Mouse (Mus musculus) intestine, embryonic 15.5 days (tissue): Measurements from ENCODE around the gene Gpr18. TPM values are rescaled to one million over a fixed set of nuclear protein-coding genes. Genes with fewer than 3 reads are reported as not detected.

Source experiments
- ATAC-seq: fragments of 200-750 bp; cut with Nextera tagmentation; 2 replicates; pipeline ENCODE4 v1.8.0; 2017; ENCODE audit warnings: moderate TSS enrichment, moderate library complexity
- H3K27ac ChIP-seq: fragments of 300-500 bp; sonication (generic); 2 replicates; pipeline ENCODE4 v1.5.1; 2015; ENCODE audit warnings: mild to moderate bottlenecking, inconsistent platforms
- H3K27me3 ChIP-seq: fragments of 300-500 bp; sonication (generic); replicated peaks from 2 replicates; pipeline ENCODE4 v1.6.1; 2015; ENCODE audit warnings: inconsistent platforms
- H3K36me3 ChIP-seq: fragments of 300-500 bp; sonication (generic); 2 replicates; pipeline ENCODE4 v1.6.1; 2015; ENCODE audit warnings: inconsistent platforms
- H3K4me1 ChIP-seq: fragments of 300-500 bp; sonication (generic); replicated peaks from 2 replicates; pipeline ENCODE4 v1.6.1; 2015; ENCODE audit warnings: inconsistent platforms
- H3K4me2 ChIP-seq: fragments of 300-500 bp; sonication (generic); replicated peaks from 2 replicates; pipeline ENCODE4 v1.6.1; 2015; ENCODE audit warnings: mild to moderate bottlenecking, inconsistent platforms
- H3K4me3 ChIP-seq: fragments of 300-500 bp; sonication (generic); replicated peaks from 2 replicates; pipeline ENCODE4 v1.5.1; 2015; ENCODE audit warnings: inconsistent platforms
- H3K9ac ChIP-seq: fragments of 300-500 bp; sonication (generic); 2 replicates; pipeline ENCODE4 v1.6.1; 2015; ENCODE audit warnings: inconsistent platforms
- H3K9me3 ChIP-seq: fragments of 300-500 bp; sonication (generic); 2 replicates; pipeline ENCODE4 v1.6.1; 2016; ENCODE audit warnings: inconsistent platforms
- WGBS: fragments of 180-500 bp; shearing (Covaris S2); methylation state at CpG from one replicate; pipeline ENCODE4 v1.1.7; 2015; 5-methylcytosine and 5-hydroxymethylcytosine counted together
- polyA plus RNA-seq: library from polyadenylated mRNA; unstranded; fragments of >200 nt; fragmentation: Nextera tagmentation; extraction: Ambion mirVana; gene quantifications from 2 replicates; pipeline ENCODE4 v1.2.1, GENCODE M21; 2015

Gpr18 gene
- polyA plus RNA-seq, 1 experiment from 2014 or later, result 0.34 TPM

DNA sequence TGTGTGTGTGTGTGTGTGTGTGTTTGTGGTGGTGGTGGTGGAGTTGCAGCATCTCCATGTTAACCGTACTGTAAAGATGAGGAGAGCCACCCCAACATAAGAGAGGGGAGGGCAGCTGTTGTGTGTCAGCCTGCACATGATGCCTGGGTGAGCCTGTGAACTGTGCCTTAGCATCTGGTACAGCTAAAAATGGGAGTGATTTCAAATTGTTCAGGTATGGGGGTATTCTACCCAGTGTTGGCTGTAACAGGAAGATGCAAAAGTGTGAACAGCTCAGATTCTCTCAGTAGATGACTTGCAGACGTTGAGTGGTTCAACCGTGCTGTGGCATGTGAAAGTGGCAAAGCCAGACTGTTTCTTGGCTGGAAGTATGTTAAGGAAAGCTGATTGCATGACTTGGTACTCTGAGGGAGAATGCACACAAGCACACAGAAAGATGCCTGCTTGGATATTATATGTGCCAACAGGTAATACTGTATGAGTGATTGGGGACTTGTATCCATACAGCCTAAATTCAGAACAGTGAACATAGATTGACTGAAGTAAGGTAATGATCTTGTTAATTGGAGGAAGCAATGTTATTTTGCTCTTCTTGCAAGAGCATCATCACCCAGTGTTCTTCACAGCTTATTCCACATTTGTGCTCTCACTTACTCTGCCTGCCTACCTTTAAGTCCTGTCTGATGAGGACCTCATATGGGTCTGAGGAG, 42.6 kb upstream of the Gpr18 start:
- Histone ChIP-seq H3K4me2 (no peak overlapping the region), H3K9me3 (no peaks in the 10 kb centered on the region), H3K4me1 (peaks cover 15% of the 10 kb centered on the region), H3K27ac (no peak overlapping the region), H3K36me3 (no peaks in the 10 kb centered on the region), H3K27me3 (no peaks in the 10 kb centered on the region), H3K4me3 (no peak overlapping the region), H3K9ac (no peak overlapping the region)
- ATAC-seq, result no peak
- 82% methylated on average over 3 of the region's 3 CpGs for WGBS

DNA sequence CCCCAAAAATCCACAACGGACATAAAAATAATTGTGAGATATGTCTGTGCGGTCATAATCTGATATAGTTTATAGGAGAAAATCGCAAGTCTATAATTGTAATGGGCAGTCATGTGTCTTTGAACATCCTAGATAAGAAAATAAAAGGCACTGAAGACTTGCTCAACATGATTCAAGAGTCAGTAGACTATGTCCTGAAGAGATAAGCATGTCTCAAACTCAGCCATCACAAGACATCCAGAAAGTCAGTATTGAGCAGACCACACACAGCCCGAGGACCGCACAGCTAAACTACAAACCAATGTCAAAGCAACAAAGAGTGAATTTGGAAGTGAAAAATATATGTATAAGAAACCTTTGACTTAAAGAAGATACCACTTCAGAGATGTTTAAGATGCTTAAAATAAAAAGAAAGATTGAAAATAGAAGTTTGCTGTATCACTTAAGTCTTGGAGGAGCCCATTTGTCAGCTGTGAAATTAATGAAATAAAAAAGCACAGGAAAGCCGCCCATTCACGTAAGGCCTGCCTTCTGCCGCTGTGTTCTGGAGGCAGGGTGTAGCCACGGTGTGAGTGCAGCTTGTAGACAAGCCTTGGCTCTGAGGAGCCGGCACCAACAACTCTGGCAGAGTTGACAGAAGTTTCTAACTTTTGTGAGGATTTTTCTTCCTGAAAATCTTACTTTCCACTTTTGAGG, 41.7 kb upstream of the Gpr18 start:
- Histone ChIP-seq H3K4me1 (peaks cover 14% of the 10 kb centered on the region), H3K27me3 (no peaks in the 10 kb centered on the region), H3K9ac (no peak overlapping the region), H3K4me2 (no peak overlapping the region), H3K27ac (no peak overlapping the region), H3K9me3 (no peaks in the 10 kb centered on the region), H3K36me3 (no peaks in the 10 kb centered on the region), H3K4me3 (no peak overlapping the region)
- 82% methylated on average over 10 of the region's 10 CpGs for WGBS
- ATAC-seq, result no peak

DNA sequence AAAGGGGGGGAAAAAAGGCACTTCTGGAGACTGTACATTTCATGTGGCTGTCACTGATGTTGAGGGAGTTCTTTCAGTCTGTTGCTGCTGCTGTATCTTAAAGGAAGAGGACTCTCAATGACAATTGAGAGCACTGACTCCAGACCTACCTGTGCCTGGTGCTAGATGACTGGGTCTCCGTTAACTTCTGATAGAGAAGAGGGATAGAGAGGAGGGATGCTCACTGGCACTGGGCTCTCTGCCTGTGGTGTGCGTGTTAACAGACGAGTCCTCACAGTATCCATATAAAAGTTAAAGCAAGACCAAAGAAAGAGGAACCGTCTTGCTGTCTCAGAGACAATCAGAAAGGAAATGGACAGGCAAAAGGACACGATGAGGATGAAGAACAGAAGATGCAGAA, 40.7 kb upstream of the Gpr18 start:
- Histone ChIP-seq H3K4me2 (no peak overlapping the region), H3K9me3 (no peaks in the 10 kb centered on the region), H3K4me1 (peaks cover 9% of the 10 kb centered on the region), H3K36me3 (no peaks in the 10 kb centered on the region), H3K27me3 (no peaks in the 10 kb centered on the region), H3K9ac (no peak overlapping the region), H3K27ac (no peak overlapping the region), H3K4me3 (no peak overlapping the region)
- no peak for ATAC-seq
- WGBS, result 92% methylated on average over 5 of the region's 5 CpGs

DNA sequence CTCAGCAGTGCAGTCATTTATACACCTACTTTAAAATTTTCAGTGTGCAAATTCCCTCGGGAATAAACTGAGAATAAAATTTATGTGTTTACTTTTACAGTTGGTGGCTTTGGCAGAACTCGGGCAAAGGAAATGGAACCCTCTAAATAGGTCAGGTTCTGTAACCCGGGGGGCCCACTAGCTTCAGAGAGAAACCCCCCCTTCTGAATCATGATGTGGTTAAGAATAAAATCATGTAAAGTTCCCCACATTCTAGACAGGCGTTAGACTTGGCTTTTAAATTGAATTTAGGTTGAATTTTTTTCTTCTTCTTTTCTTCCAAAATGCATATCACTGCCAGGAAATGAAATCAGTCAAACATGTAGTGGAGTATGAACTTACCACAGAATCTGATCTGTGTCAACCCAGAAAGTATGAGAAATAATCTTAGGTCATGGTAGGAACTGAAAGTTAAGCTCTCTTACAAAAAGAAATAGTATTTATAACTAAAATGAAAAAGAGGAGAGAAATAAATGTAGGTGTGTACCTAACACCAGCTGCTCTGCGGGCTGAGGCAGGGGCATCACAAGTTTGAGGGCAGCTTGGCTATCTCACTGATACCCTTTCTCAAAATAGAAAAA, 39.7 kb upstream of the Gpr18 start:
- H3K9me3 ChIP-seq, result no peaks in the 10 kb centered on the region
- no peaks in the 10 kb centered on the region for H3K36me3 ChIP-seq
- no peak overlapping the region for H3K27ac ChIP-seq
- 0 out of 2 replicates have a peak, but pooled peaks cover 5% of the 10 kb centered on the region for H3K4me1 ChIP-seq
- no peak overlapping the region for H3K4me2 ChIP-seq
- ATAC-seq, result no peak
- 67% methylated on average over 5 of the region's 5 CpGs for WGBS
- H3K27me3 ChIP-seq, result no peaks in the 10 kb centered on the region
- H3K9ac ChIP-seq, result no peak overlapping the region
- H3K4me3 ChIP-seq, result no peak overlapping the region

DNA sequence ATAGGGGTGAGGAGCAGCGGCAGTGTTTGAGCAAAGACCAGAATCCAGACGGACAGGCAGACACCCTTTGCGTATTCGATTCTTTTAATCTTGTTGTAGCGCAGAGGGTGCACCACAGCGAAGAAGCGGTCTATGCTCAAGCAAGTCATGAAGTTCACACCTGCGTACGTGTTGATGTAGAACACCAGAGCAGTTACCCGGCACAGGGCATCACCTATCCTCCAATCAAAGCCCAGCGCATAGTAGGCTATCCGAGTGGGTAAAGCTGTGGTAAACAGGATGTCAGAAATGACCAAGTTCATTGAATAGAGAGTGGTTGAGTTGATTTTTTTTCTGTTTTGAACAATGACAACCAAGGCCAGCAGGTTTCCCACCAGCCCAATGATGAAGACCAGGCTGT, 39.0 kb upstream of the Gpr18 start:
- 98% methylated on average over 12 of the region's 12 CpGs for WGBS
- H3K36me3 ChIP-seq, result no peaks in the 10 kb centered on the region

DNA sequence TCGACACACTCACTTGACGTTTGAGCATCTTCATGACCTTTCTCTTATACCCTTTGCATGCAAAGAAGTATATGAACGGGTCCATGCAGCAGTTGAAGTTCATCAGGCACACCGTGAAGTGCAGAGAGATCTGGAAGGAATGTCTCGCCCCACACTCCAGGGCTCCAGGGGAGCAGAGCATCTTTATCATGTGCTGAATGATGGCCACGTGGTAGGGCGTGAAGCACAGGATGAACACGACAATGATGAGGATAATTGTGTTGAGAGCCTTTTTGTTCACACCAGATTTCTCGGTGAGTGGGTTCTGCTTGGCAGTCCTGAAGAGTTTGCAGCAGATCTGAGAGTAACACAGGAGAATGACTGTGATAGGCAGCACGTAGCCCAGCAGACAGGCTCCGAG, 38.5 kb upstream of the Gpr18 start:
- no peaks in the 10 kb centered on the region for H3K9me3 ChIP-seq
- 95% methylated on average over 11 of the region's 11 CpGs for WGBS
- ATAC-seq, result no peak
- H3K36me3 ChIP-seq, result no peaks in the 10 kb centered on the region
- no peaks in the 10 kb centered on the region for H3K27me3 ChIP-seq
- no peak overlapping the region for H3K27ac ChIP-seq
- H3K4me3 ChIP-seq, result no peak overlapping the region
- H3K4me1 ChIP-seq, result 0 out of 2 replicates have a peak, but pooled peaks cover 5% of the 10 kb centered on the region
- H3K4me2 ChIP-seq, result no peak overlapping the region
- H3K9ac ChIP-seq, result no peak overlapping the region

More for the DNA sequence above, 39.0 kb upstream of the Gpr18 start:
- H3K27ac ChIP-seq, result no peak overlapping the region
- H3K9me3 ChIP-seq, result no peaks in the 10 kb centered on the region
- H3K27me3 ChIP-seq, result no peaks in the 10 kb centered on the region
- H3K4me3 ChIP-seq, result no peak overlapping the region
- no peak overlapping the region for H3K4me2 ChIP-seq
- no peak for ATAC-seq
- 0 out of 2 replicates have a peak, but pooled peaks cover 5% of the 10 kb centered on the region for H3K4me1 ChIP-seq
- H3K9ac ChIP-seq, result no peak overlapping the region

DNA sequence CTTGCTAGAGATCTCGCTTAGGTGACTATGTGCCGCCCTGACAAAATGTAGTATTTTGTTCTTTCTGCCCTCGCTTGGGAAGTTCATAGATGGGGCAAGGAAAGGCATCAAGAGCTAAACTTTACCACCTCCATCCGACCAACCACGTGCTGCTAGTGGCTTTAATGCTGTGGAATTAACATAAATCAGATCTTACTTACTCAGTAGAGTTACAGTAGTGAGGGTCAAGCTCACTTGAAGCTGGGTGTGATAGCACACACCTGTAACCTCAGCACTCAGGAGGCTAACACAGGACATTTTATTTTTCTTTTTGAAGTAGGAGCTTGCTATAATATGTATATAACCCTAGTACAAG, 36.4 kb upstream of the Gpr18 start:
- WGBS, result 81% methylated on average over 5 of the region's 5 CpGs
- Histone ChIP-seq H3K9me3 (no peaks in the 10 kb centered on the region), H3K4me2 (no peak overlapping the region), H3K36me3 (no peaks in the 10 kb centered on the region), H3K27me3 (no peaks in the 10 kb centered on the region), H3K4me1 (no peaks in the 10 kb centered on the region), H3K4me3 (no peak overlapping the region), H3K9ac (no peak overlapping the region), H3K27ac (no peak overlapping the region)
- ATAC-seq, result no peak

DNA sequence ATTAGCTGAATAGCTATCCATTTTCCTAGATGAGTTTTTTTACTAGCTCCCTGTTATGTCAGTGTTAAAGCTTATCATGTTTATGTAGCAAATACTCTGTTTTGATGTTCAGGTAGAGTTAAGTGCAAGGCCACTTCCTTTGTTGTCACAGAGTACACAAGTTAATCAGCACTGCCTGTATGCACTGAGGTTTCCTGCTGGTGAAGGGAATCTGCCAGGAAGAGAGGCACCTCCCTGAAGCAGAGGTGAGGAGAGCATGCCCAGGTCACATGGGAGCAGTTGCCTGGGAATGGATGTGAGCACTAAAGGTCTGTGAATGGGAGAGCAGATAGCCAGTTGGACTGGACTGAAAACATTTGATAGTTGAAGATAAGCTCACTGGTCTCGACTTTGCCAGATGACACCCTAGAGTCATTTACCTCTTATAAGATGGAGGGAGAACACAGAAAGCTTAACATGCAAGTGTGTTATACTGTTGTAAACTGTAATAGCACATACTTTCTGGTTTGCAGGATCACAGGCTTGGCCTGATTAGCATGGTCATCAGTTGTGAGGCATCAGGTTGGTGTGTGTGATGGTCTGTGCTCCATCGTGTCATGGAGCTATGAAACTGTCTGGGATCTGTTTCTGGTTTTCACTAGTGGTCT, 35.9 kb upstream of the Gpr18 start:
- H3K27ac ChIP-seq, result no peak overlapping the region
- no peak overlapping the region for H3K9ac ChIP-seq
- no peaks in the 10 kb centered on the region for H3K36me3 ChIP-seq
- H3K4me3 ChIP-seq, result no peak overlapping the region
- WGBS, result 64% methylated on average over 2 of the region's 2 CpGs
- no peaks in the 10 kb centered on the region for H3K27me3 ChIP-seq
- H3K9me3 ChIP-seq, result no peaks in the 10 kb centered on the region
- H3K4me2 ChIP-seq, result no peak overlapping the region
- H3K4me1 ChIP-seq, result 0 out of 2 replicates have a peak, but pooled peaks cover 3% of the 10 kb centered on the region
- ATAC-seq, result peak; percentile 75; the same call in 1 of the 2 replicates

DNA sequence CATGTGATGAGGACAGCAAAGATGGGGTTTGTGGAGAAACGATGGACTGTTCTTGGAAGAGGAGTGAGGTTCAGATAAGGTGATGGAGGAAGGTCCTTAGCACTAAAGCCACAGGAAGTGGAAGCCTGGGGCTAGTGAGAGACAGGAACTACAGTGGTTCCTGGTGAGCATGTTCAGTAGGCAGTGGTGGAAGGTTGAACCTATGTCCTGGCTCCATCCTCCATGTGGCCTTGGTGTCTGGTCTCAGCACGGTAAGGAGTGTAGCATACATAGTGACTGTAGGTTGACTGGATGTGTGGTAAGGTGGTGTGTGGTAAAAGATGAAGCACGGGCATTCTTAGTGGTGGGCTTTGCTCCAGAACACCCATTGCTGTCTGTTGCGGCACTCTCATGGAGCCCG, 34.3 kb upstream of the Gpr18 start:
- Histone ChIP-seq H3K36me3 (no peaks in the 10 kb centered on the region), H3K27me3 (no peaks in the 10 kb centered on the region), H3K27ac (no peak overlapping the region), H3K9ac (no peak overlapping the region), H3K9me3 (no peaks in the 10 kb centered on the region), H3K4me2 (no peak overlapping the region), H3K4me1 (0 out of 2 replicates have a peak, but pooled peaks cover 3% of the 10 kb centered on the region), H3K4me3 (no peak overlapping the region)
- 92% methylated on average over 5 of the region's 5 CpGs for WGBS
- no peak for ATAC-seq

DNA sequence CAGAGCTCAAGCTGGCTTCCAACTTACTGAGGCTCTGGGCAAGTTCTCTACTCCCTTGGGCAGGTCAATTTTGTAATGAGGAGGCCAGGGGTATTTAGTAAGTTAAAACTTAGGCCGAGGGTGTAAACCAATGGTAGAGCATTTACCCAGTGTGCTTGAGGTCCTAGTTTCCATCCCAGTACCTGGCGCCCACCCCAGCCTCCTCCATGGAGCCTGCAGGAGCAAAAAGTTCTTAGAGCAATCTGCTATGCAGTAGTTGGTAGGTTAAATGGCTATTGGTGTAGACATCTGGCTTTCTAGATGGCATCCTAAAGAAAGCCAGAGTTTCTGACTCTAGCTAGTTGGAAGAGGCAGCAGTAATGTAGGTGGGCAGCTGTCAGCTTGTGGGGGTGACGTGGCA, 33.9 kb upstream of the Gpr18 start:
- Histone ChIP-seq H3K27me3 (no peaks in the 10 kb centered on the region), H3K36me3 (no peaks in the 10 kb centered on the region), H3K4me2 (no peak overlapping the region), H3K27ac (no peak overlapping the region), H3K4me1 (0 out of 2 replicates have a peak, but pooled peaks cover 3% of the 10 kb centered on the region), H3K9ac (no peak overlapping the region), H3K9me3 (no peaks in the 10 kb centered on the region), H3K4me3 (no peak overlapping the region)
- WGBS, result 98% methylated on average over 3 of the region's 3 CpGs
- no peak for ATAC-seq

DNA sequence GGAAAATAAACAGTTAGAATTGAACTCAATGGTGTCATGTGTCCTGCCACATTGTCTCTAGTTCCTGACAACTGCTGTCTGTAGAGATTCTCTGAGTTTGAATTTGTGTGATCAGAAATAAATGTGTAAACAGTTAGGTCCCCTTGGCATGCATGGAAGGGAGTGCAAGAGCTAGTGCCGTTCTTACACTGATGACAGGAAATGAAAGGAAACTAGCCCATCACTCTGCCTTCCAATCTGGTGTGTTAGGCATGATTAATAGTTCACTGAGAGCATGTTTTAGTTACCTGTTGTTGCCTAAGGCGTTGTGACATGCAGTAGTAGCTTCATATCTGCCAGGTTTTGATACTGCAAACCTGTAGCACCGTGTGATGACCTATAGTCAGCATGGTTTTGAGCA, 32.4 kb upstream of the Gpr18 start:
- 0 out of 2 replicates have a peak, but pooled peaks cover 3% of the 10 kb centered on the region for H3K4me1 ChIP-seq
- no peak for ATAC-seq
- H3K27me3 ChIP-seq, result no peaks in the 10 kb centered on the region
- H3K4me2 ChIP-seq, result no peak overlapping the region
- WGBS, result 68% methylated on average over 3 of the region's 3 CpGs
- H3K9ac ChIP-seq, result no peak overlapping the region
- no peak overlapping the region for H3K27ac ChIP-seq
- no peak overlapping the region for H3K4me3 ChIP-seq
- H3K9me3 ChIP-seq, result no peaks in the 10 kb centered on the region
- H3K36me3 ChIP-seq, result no peaks in the 10 kb centered on the region

DNA sequence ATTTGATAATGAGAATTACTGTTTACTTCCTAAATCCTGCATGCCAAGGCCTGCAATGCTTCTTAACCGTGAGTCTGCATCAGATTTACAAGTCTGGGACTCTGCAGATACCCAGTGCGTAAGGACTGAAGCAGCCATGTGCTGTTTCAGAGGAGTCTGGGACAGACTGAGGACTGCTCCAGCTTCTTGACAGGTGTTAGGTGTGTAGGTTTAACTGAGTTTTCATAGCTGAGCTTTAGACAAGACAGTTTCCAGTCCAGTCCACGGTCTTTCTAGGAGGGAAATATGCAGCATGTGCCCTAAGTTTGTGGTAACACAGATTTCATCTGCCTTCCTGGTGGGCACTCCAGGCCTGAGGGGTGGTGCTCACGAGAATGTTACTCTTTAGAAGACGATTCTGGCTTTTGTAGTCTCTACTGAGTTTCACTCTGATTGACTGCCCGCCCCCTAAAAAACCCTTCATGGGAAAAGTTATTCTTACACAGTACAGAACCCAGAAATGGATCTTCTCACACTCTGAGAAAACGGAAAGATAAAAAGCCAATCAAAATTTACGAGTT, 31.7 kb upstream of the Gpr18 start:
- Histone ChIP-seq H3K27me3 (no peaks in the 10 kb centered on the region), H3K36me3 (no peaks in the 10 kb centered on the region), H3K4me1 (0 out of 2 replicates have a peak, but pooled peaks cover 3% of the 10 kb centered on the region), H3K9me3 (no peaks in the 10 kb centered on the region), H3K4me2 (no peak overlapping the region), H3K9ac (no peak overlapping the region), H3K27ac (no peak overlapping the region), H3K4me3 (no peak overlapping the region)
- WGBS, result 56% methylated on average over 8 of the region's 8 CpGs
- no peak for ATAC-seq
